Mouse (Mus musculus): ENCODE measurements at regions not wholly inside any gene's neighbourhood (a gene's known extent, or its start where the extent isn't known, plus 50 kb on each side); places are given as distances from the start of the nearest gene placed in this dataset.

DNA sequence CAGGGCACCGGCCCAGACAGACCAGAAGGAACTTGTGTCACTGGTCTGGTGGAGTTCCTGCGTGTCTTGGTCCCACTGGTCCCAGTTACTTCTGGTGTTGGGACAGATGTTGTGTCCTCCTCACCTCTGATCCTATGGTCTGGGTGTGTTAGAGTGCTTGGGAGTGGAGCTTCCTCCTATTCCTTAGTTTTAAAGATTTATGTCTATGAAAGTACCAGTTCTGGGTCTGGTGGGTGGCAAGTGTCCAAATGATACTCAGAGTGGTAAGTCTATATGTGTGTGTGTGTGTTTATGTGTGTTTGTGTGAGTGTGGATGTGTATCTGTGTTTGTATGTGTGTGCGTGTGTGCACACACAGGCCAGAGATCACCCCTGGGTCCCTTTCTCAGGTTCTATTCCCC is 79.9 kb upstream of the Tpm1 start:
- DNase-seq (ENCODE audit: low spot score) (no peak), ATAC-seq (ENCODE audit: extremely low read depth, insufficient number of reproducible peaks, low FRiP score, poor library complexity, severe bottlenecking) (no peak)
- H3K4me1 ChIP-seq (ENCODE audit: insufficient read depth, low read depth, low read length) = no peaks in the 10 kb centered on the region

GRCm38 (mm10) chr9:67121691-67122090 is 72.5 kb upstream of the Tpm1 start:
- no peaks in the 10 kb centered on the region for H3K27me3 ChIP-seq (ENCODE audit: insufficient read depth, low read length)
- no peak for DNase-seq (ENCODE audit: low spot score)
- no peak for ATAC-seq (ENCODE audit: extremely low read depth, insufficient number of reproducible peaks, low FRiP score, poor library complexity, severe bottlenecking)
- TF ChIP-seq POLR2AphosphoS5 (IDR thresholded peaks at IDR 0.05; ENCODE audit: insufficient replicate concordance, low read depth, low read length) = no peak
- no peak for TF ChIP-seq TAL1 (conservative IDR thresholded peaks at IDR 0.05; ENCODE audit: low read depth, low read length)
- TF ChIP-seq GATA2 (IDR thresholded peaks at IDR 0.05; ENCODE audit: borderline replicate concordance, low read depth, low read length) = no peak
- TF ChIP-seq CTCF (IDR thresholded peaks at IDR 0.05; ENCODE audit: low read depth, low read length) = no peak
- no peak for TF ChIP-seq GATA1 (IDR thresholded peaks at IDR 0.05; ENCODE audit: borderline replicate concordance, low read length)
- no peaks in the 10 kb centered on the region for H3K9me3 ChIP-seq (replicated peaks)
- no peaks in the 10 kb centered on the region for H3K4me1 ChIP-seq (ENCODE audit: insufficient read depth, low read depth, low read length)
- H3K36me3 ChIP-seq (replicated peaks) = no peaks in the 10 kb centered on the region
- no peak overlapping the region for H3K4me3 ChIP-seq (ENCODE audit: low read depth, low read length)

More for the DNA sequence above, 79.9 kb upstream of the Tpm1 start:
- Histone ChIP-seq H3K36me3 (replicated peaks) (no peaks in the 10 kb centered on the region), H3K9me3 (replicated peaks) (no peaks in the 10 kb centered on the region), H3K4me3 (ENCODE audit: low read depth, low read length) (no peak overlapping the region), H3K27me3 (ENCODE audit: insufficient read depth, low read length) (peaks cover 19% of the 10 kb centered on the region)
- no peak for TF ChIP-seq TAL1 (conservative IDR thresholded peaks at IDR 0.05; ENCODE audit: low read depth, low read length)
- no peak for TF ChIP-seq CTCF (IDR thresholded peaks at IDR 0.05; ENCODE audit: low read depth, low read length)
- TF ChIP-seq GATA1 (IDR thresholded peaks at IDR 0.05; ENCODE audit: borderline replicate concordance, low read length) = no peak
- TF ChIP-seq POLR2AphosphoS5 (IDR thresholded peaks at IDR 0.05; ENCODE audit: insufficient replicate concordance, low read depth, low read length) = no peak
- TF ChIP-seq GATA2 (IDR thresholded peaks at IDR 0.05; ENCODE audit: borderline replicate concordance, low read depth, low read length) = no peak

- H3K4me3 ChIP-seq (ENCODE audit: low read depth, low read length) = no peak overlapping the region
- no peaks in the 10 kb centered on the region for H3K4me1 ChIP-seq (ENCODE audit: insufficient read depth, low read depth, low read length)
- no peaks in the 10 kb centered on the region for H3K36me3 ChIP-seq (replicated peaks)
- H3K27me3 ChIP-seq (ENCODE audit: insufficient read depth, low read length) = peaks cover under 1% of the 10 kb centered on the region
- no peak for DNase-seq (ENCODE audit: low spot score)
- ATAC-seq (ENCODE audit: extremely low read depth, insufficient number of reproducible peaks, low FRiP score, poor library complexity, severe bottlenecking) = no peak
- no peaks in the 10 kb centered on the region for H3K9me3 ChIP-seq (replicated peaks)
- TF ChIP-seq TAL1 (conservative IDR thresholded peaks at IDR 0.05; ENCODE audit: low read depth, low read length) (no peak), GATA1 (IDR thresholded peaks at IDR 0.05; ENCODE audit: borderline replicate concordance, low read length) (no peak), CTCF (IDR thresholded peaks at IDR 0.05; ENCODE audit: low read depth, low read length) (no peak), GATA2 (IDR thresholded peaks at IDR 0.05; ENCODE audit: borderline replicate concordance, low read depth, low read length) (no peak), POLR2AphosphoS5 (IDR thresholded peaks at IDR 0.05; ENCODE audit: insufficient replicate concordance, low read depth, low read length) (no peak)
Measured at GRCm38 (mm10) chr9:67118880-67119644, 69.9 kb upstream of the Tpm1 start.

DNA sequence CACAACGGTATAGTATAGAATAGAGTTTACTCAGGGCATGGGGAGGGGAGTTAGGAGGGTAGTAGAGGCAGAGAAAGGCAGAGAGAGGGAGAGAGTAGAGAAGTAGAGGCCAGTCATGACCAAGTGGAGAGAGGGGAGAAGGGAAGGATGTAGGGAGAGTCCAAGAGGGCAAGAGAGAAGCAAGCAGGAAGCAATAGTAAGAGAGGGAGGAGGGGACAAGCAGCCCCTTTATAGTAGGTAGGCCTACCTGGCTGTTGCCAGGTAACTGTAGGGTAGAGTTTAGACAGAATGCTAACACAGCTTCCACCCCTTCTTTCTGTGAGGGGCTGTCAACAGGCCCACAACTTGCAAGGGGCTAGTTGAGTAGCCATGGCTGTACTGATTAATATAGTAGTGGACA is 69.2 kb upstream of the Tpm1 start:
- TF ChIP-seq GATA1 (IDR thresholded peaks at IDR 0.05; ENCODE audit: borderline replicate concordance, low read length) (no peak), GATA2 (IDR thresholded peaks at IDR 0.05; ENCODE audit: borderline replicate concordance, low read depth, low read length) (no peak), POLR2AphosphoS5 (IDR thresholded peaks at IDR 0.05; ENCODE audit: insufficient replicate concordance, low read depth, low read length) (no peak), TAL1 (conservative IDR thresholded peaks at IDR 0.05; ENCODE audit: low read depth, low read length) (no peak), CTCF (IDR thresholded peaks at IDR 0.05; ENCODE audit: low read depth, low read length) (no peak)
- Histone ChIP-seq H3K4me1 (ENCODE audit: insufficient read depth, low read depth, low read length) (no peaks in the 10 kb centered on the region), H3K9me3 (replicated peaks) (no peaks in the 10 kb centered on the region), H3K4me3 (ENCODE audit: low read depth, low read length) (no peak overlapping the region), H3K27me3 (ENCODE audit: insufficient read depth, low read length) (peaks cover 3% of the 10 kb centered on the region), H3K36me3 (replicated peaks) (no peaks in the 10 kb centered on the region)
- no peak for ATAC-seq (ENCODE audit: extremely low read depth, insufficient number of reproducible peaks, low FRiP score, poor library complexity, severe bottlenecking)
- DNase-seq (ENCODE audit: low spot score) = no peak

DNA sequence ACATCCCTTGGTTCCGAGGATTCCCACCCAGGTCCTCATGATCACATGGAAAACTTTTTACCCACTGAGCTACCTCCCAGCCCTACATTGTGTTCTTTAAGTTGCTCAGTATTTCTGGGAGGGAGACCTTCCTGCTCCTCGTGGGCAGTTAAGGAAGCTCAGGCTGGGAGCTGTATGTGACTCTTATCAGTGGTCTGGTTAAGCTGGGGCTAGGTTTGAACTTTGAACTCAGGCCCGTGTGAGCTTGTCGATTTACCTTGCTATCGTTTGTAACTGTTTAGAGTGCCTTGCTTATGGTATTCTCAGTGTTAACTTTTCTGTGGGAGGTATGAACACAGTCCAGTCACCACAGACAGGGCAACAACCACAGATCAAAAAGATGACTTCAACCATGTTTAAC is 68.4 kb upstream of the Tpm1 start:
- Histone ChIP-seq H3K36me3 (replicated peaks) (no peaks in the 10 kb centered on the region), H3K27me3 (ENCODE audit: insufficient read depth, low read length) (peaks cover 3% of the 10 kb centered on the region), H3K4me1 (ENCODE audit: insufficient read depth, low read depth, low read length) (no peaks in the 10 kb centered on the region), H3K9me3 (replicated peaks) (no peaks in the 10 kb centered on the region), H3K4me3 (ENCODE audit: low read depth, low read length) (no peak overlapping the region)
- ATAC-seq (ENCODE audit: extremely low read depth, insufficient number of reproducible peaks, low FRiP score, poor library complexity, severe bottlenecking) = no peak
- TF ChIP-seq GATA2 (IDR thresholded peaks at IDR 0.05; ENCODE audit: borderline replicate concordance, low read depth, low read length) = no peak
- no peak for TF ChIP-seq GATA1 (IDR thresholded peaks at IDR 0.05; ENCODE audit: borderline replicate concordance, low read length)
- TF ChIP-seq TAL1 (conservative IDR thresholded peaks at IDR 0.05; ENCODE audit: low read depth, low read length) = no peak
- no peak for TF ChIP-seq POLR2AphosphoS5 (IDR thresholded peaks at IDR 0.05; ENCODE audit: insufficient replicate concordance, low read depth, low read length)
- no peak for TF ChIP-seq CTCF (IDR thresholded peaks at IDR 0.05; ENCODE audit: low read depth, low read length)
- no peak for DNase-seq (ENCODE audit: low spot score)

- H3K27me3 ChIP-seq (ENCODE audit: insufficient read depth, low read length) = peaks cover 3% of the 10 kb centered on the region
- H3K4me3 ChIP-seq (ENCODE audit: low read depth, low read length) = no peak overlapping the region
- TF ChIP-seq TAL1 (conservative IDR thresholded peaks at IDR 0.05; ENCODE audit: low read depth, low read length) = no peak
- TF ChIP-seq POLR2AphosphoS5 (IDR thresholded peaks at IDR 0.05; ENCODE audit: insufficient replicate concordance, low read depth, low read length) = no peak
- TF ChIP-seq GATA1 (IDR thresholded peaks at IDR 0.05; ENCODE audit: borderline replicate concordance, low read length) = no peak
- TF ChIP-seq CTCF (IDR thresholded peaks at IDR 0.05; ENCODE audit: low read depth, low read length) = no peak
- TF ChIP-seq GATA2 (IDR thresholded peaks at IDR 0.05; ENCODE audit: borderline replicate concordance, low read depth, low read length) = no peak
- no peaks in the 10 kb centered on the region for H3K9me3 ChIP-seq (replicated peaks)
- DNase-seq (ENCODE audit: low spot score) (no peak), ATAC-seq (ENCODE audit: extremely low read depth, insufficient number of reproducible peaks, low FRiP score, poor library complexity, severe bottlenecking) (no peak)
- no peaks in the 10 kb centered on the region for H3K4me1 ChIP-seq (ENCODE audit: insufficient read depth, low read depth, low read length)
- no peaks in the 10 kb centered on the region for H3K36me3 ChIP-seq (replicated peaks)
Measured at GRCm38 (mm10) chr9:67115991-67116390, 66.8 kb upstream of the Tpm1 start.

Data from G1E (cell line).